Mouse (Mus musculus) cerebellum, adult 2 months (tissue): ENCODE results near the gene Casd1.

Experiments
- CTCF ChIP-seq: fragments of 200-500 bp; IDR thresholded peaks from 2 replicates; pipeline ENCODE4 v1.5.1; 2011; ENCODE audit warnings: low read depth, mild to moderate bottlenecking, control low read depth, low read length, moderate library complexity, borderline replicate concordance; ENCODE audit not compliant: insufficient read depth
- POLR2A ChIP-seq: fragments of 200-500 bp; IDR thresholded peaks from 2 replicates; pipeline ENCODE4 v1.6.1; 2011; ENCODE audit warnings: low read length, control low read depth, borderline replicate concordance; ENCODE audit not compliant: insufficient read depth

DNA sequence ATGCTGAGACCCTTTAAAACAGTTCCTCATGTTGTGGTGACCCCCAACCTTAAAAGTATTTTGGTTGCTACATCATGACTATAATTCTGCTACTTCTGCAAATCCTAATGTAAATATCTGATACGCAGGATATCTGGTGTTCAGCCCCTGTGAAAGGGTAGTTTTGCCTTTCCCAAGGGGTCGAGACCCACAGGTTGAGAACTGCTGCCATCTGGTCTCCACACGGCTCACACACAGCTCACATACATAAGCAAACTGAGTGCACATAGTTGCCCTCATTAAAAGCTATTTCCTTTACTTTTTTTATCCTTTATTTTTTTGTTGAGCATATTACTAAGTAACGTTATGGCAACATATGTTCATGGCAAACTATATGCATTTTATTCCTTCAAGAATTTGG lies 30.2 kb upstream of the Casd1 start:
- TF ChIP-seq CTCF (no peak), POLR2A (no peak)
